Mouse (Mus musculus) cerebellum, adult 11-12 months (tissue): Measurements from ENCODE around the gene Adck1.
"Not testable (repeated sequence)": the region's sequence is repeated elsewhere in the genome, so short reads cannot be mapped to it uniquely, and the experiment has no call there.

Source experiments
- DNase-seq: peaks from one replicate; pipeline ENCODE4 v3.0.0; 2022

The Adck1 gene

GRCm38 (mm10) chr12:88428735-88429134 lies 68.4 kb downstream of the Adck1 start:
- DNase-seq = no peak

DNA sequence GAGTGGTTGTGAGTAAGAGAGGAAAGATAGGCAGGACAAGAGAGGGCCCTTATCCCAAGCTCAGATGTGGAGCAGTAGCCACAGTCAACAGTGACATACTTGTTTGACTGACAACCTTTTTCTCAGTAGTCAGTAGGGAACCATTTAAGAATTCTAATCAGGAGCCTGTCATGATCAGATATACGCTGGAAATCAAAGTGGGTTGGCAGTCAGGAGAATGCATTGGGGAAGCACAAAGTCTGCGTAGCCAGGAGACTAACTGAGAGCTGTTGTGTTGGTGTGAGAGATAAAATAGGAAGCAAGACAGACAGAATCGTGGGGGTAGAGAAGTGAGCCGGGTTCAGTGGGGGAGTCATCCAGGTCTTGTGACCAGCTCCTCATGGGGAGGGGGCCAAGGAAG lies 71.9 kb downstream of the Adck1 start:
- DNase-seq = no peak

GRCm38 (mm10) chr12:88433171-88433570 lies 72.8 kb downstream of the Adck1 start:
- no peak for DNase-seq

- DNase-seq = no peak
These were observed 76.8 kb downstream of the Adck1 start for GRCm38 (mm10) chr12:88436962-88437750.

DNA sequence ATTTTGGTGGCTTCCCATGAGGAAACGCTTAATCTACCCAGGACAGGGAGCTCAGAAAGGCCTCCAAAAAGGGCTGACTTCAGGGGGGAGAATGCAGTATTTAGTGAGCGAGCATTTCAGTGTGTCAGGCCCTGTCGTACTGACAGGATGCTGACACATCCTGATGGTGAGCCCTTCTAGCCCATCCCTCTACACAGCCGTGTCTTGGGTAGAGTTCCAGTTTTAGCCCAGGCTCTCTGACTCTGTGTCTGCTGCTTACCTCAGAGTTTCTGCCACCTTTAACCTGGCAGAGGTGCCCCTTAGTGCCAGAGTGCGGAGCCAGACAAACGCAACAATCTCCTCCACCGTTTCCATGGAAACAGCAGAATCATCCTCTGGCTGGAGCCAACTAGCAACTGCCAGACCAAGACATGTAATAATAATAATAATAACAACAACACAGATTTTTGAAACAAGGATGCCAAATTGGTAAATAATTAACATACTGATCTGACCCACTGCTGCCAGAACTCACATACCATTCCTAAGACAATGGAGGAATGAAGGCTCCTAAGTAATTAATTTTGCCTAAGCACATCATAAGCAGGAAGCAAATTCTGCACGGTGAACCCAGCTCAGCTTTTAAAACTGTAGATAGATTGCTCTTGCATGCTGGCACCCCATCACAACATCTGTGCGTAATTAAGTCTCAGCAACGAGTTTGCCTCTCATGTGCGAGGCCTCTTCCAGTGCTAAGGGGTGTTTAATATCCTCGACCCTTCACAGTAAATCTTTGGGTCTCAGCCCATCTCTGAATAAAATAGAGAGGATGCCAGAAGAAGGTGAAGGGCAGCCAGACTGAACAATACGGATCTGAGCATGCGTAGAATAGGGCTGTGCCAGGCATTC lies 81.8 kb downstream of the Adck1 start:
- DNase-seq = no peak

- DNase-seq = peak; percentile 9
These were observed 83.7 kb downstream of the Adck1 start for GRCm38 (mm10) chr12:88444040-88444439.

DNA sequence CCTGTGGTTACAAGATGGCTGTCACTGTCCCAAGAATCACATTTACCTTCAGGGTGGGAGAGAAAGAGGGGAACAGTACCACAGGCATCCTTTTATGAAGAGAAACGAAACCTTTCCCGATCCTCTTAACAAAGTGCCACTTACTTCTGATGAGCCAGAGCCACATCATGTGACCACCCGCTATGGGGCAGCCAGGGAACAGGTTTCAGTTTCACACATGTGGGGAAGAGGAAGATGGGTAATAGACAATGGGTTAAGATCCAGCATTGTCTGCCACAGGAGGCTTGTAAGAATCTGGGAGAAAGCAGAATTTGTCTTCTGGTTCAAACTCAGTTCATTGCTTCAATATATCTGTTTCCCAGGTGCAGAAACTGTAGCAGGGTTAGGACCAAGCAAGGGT lies 85.1 kb downstream of the Adck1 start:
- no peak for DNase-seq

DNA sequence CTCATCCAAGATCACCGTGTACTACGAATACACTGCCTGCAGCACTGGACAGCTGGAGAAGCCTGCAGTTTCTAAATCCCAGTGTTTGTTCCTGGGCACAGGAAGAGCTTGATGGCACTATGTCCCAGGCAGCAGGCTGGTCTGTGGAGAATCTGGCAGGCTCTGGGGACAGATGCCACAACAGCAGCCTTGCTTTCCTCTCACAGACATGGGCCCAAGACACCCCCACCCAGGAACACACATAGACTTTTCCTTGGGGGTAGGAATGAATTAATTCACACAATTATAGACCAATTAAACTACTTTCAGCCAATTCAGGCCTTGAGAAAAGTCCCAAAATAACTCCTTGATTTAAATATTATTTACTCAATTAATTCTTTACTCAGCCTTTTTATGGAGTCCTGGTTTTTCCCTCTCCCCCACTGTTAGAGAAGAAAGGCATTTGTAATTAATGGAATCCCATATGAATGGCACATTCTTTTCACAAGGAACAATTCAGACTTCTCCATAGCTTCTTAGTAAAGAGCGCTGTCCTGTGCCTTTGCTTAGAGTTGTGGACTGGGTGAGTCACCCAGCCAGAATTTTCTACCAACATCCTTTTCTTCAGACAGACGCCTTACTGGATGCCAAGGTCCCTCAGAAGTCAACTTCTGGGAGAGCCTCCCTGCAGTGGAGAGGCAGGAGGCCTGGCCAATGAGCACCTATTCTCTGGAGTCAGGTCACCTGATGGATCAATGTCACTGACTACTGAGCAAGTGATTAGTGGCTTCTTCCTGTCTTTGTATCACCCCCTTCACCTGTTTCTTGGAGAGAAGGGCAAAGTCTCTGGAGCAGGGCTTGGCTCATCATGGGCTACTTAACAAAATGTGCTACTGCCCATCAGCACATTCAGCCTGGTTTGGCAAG lies 90.6 kb downstream of the Adck1 start:
- no peak for DNase-seq

GRCm38 (mm10) chr12:88454701-88455410 lies 94.5 kb downstream of the Adck1 start:
- DNase-seq = no peak

GRCm38 (mm10) chr12:88457021-88457420 lies 96.7 kb downstream of the Adck1 start:
- no peak for DNase-seq

GRCm38 (mm10) chr12:88458936-88459335 lies 98.6 kb downstream of the Adck1 start:
- no peak for DNase-seq

DNA sequence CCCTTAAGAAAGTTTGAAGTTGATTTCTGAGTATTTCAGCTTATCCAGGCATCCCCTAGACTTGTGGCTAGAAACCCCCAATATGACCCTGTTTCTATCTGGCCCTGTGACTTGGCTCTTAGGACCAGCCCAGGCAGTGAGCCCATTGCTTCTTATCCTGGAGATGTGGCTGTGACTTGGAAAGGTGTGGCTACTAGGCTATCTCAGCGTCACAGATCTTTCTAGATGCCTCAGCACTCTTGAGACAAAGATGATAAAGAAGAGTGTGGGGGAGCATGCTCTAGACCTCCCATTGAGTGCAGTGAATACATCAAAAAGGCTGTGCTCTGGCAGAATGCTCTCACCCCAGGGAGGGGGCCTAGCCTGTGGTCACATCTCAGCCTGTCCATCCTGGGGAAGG lies 99.1 kb downstream of the Adck1 start:
- DNase-seq = no peak

DNA sequence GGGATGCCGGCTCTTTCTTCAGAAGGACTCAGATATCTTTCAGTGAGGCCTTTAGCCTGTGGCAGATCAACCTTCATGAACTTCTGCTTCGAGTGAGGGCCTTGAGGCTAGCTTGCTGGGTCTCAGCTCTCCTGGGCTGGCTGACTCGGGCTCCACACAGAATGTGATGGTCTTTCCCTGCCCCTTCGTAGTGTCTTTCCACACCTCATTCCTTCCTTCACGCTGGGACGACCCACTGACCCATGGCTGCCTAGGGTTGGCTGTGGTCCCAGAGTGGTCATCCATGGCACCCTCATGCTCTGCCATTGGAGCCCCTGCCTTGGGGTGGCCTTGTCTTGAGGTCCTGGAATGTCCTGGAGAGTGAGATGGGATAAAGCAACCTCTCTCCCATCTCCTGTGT lies 100.7 kb downstream of the Adck1 start:
- no peak for DNase-seq

DNA sequence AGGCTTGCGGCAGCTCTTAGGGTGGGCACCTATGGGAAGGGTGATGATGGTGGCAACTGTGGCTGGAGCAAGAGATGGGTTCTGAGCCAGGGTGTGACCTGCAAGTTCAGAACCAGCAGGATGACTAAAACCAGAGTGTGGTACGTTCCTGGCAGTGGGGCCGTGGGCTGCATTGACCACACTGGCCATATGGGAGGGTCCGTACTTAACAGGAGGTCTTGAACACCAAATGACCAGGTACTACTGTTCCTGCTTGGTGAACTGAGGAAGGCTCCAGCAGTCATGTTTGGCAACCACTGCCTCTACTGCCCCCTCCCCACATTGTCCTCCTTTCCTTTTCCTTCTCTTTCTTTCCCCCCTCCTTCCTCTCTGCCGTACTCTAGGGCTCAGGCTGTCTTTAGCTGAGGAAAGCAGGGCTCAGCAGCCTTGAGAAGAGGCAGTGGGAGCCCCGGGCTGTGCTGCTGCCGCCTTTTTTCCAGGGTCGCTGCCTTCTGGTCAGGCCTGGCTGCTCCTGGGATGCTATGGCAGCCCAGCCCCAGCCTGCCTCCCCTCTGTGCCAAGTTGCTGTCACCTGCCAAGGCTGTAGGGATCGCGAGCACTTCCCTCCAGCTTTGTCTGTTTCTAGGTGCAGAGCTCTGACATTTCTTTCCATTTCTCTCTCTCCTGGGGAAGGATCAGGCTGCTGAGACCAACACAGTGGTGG lies 103.4 kb downstream of the Adck1 start:
- DNase-seq = no peak

DNA sequence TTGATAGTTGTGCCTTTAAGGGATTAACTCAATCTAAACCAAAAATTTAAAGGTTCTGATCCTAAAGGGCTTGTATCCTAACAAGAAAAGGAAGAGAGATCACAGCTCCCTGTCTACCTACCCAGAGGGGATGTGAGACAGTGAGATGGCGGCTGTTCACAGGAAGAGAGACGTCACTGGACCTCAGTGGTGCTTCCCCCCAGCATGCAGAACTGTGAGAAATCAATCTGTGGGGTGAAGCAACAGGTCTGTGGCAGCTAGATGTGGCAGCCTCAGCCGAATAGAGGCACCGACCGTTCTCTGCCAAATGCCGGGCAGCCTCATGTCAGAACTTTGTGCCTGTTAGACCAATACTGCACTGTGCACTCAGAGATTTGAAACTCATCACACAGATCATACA lies 106.4 kb downstream of the Adck1 start:
- DNase-seq = no peak

GRCm38 (mm10) chr12:88467257-88467656 lies 106.9 kb downstream of the Adck1 start:
- DNase-seq = no peak

DNA sequence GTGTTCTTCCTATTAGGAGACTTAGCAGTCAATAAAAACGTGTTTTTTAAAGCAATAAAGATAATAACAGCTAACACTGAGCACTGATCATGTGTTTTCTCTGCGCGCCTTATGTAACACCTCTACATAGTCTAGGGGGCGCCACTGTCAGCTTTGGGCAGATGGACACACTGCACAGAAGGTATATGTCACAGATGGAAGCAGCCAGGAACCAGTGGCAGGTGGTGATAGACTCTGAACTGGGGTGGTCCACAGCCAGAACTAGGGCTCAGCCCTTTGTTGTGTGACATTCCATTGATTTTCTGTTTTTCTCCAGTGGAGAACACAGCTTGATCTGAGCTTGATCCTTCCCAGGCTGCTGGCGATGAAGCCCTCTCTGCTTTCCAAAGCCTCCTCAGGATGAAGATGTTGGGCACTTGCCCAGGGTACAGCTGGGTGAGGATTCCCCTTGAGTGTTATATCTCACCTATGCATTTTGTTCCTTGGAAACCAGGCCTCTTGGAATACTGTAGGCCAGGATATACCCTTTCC lies 107.6 kb downstream of the Adck1 start:
- no peak for DNase-seq

GRCm38 (mm10) chr12:88468691-88469090 lies 108.3 kb downstream of the Adck1 start:
- DNase-seq = peak; percentile 11

DNA sequence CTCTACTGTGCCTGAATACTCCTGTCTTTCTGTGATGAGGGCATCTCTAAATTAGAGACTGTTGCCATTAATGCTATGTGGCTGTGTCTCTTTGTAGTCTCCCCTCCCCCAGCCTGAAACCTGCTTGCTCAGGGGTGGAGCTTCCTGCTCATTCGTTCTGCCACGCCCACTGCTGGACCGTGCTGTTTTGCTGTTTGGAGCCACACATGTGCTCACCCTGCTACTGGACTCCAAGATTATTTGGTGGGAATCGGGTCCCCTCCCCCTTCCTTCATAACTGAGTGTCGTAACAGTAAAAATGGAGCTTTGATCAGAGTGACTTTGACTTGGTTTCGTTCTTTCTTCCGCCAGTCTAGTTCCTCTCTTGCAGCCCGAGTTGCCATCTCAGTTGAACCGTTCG lies 111.5 kb downstream of the Adck1 start:
- DNase-seq = not testable (repeated sequence)

DNA sequence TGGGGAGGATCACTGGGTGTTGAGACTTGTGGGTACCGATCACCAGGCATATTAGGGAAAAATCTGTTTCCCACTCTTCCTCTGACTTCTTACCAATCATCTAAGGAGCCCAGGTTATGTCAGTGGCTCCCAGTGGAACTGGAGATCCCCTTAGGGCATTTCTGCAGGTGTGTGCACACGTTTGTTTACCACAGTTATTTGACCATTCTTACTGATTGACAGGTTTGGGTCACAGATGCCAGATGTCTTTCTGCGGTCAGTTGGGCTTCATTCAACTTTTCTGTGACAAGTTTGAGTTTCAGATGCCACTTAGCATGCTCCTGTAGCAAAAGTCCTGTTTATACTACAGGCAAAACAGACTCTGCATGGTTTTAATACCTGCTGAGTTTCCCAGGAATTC lies 112.5 kb downstream of the Adck1 start:
- no peak for DNase-seq

- no peak for DNase-seq
These were observed 113.4 kb downstream of the Adck1 start for GRCm38 (mm10) chr12:88473796-88474195.
